Mouse (Mus musculus): ENCODE measurements around the gene Aff4. TPM values are rescaled to one million over a fixed set of nuclear protein-coding genes. Genes with fewer than 3 reads are reported as not detected.
"Not testable (repeated sequence)": the region's sequence is repeated elsewhere in the genome, so short reads cannot be mapped to it uniquely, and the experiment has no call there.

Aff4 gene
- 100 to 1,000 TPM; 141 to 157 TPM for total RNA-seq (2021)

GRCm38 (mm10) chr11:53350291-53351223 is at the start of gene Aff4:
Gene Aff4, plus strand, starts transcription at chr11:53350833.
- peak; percentile 88 for DNase-seq

GRCm38 (mm10) chr11:53301167-53301515 is 49.5 kb upstream of the Aff4 start:
- DNase-seq, result no peak

GRCm38 (mm10) chr11:53304044-53304840 is 46.4 kb upstream of the Aff4 start:
- DNase-seq, result no peak

- DNase-seq, result peak; percentile 45
Measured at GRCm38 (mm10) chr11:53306965-53307364, 43.7 kb upstream of the Aff4 start.

- DNase-seq, result peak; percentile 62
Measured at GRCm38 (mm10) chr11:53307558-53308065, 43.0 kb upstream of the Aff4 start.

- DNase-seq, result peak; percentile 71
Measured at GRCm38 (mm10) chr11:53308251-53308864, 42.3 kb upstream of the Aff4 start.

GRCm38 (mm10) chr11:53308884-53309310 is 41.7 kb upstream of the Aff4 start:
- DNase-seq, result peak; percentile 81

GRCm38 (mm10) chr11:53311385-53311784 is 39.2 kb upstream of the Aff4 start:
- no peak for DNase-seq

GRCm38 (mm10) chr11:53312823-53313222 is 37.8 kb upstream of the Aff4 start:
- DNase-seq, result not testable (repeated sequence)

GRCm38 (mm10) chr11:53314770-53315173 is 35.9 kb upstream of the Aff4 start:
- DNase-seq, result peak; percentile 35

GRCm38 (mm10) chr11:53316996-53317395 is 33.6 kb upstream of the Aff4 start:
- DNase-seq, result no peak

- no peak for DNase-seq
Measured at GRCm38 (mm10) chr11:53318041-53318440, 32.6 kb upstream of the Aff4 start.

GRCm38 (mm10) chr11:53318568-53318967 is 32.1 kb upstream of the Aff4 start:
- not testable (repeated sequence) for DNase-seq

GRCm38 (mm10) chr11:53319867-53320266 is 30.8 kb upstream of the Aff4 start:
- not testable (repeated sequence) for DNase-seq

GRCm38 (mm10) chr11:53324512-53324968 is 26.1 kb upstream of the Aff4 start, which contains the start of gene Zcchc10:
Gene Zcchc10, plus strand, starts transcription at chr11:53324679.
- DNase-seq, result peak; percentile 90

GRCm38 (mm10) chr11:53330325-53330724 is 20.3 kb upstream of the Aff4 start:
- no peak for DNase-seq

- DNase-seq, result no peak
Measured at GRCm38 (mm10) chr11:53331121-53331520, 19.5 kb upstream of the Aff4 start.

- DNase-seq, result no peak
Measured at GRCm38 (mm10) chr11:53332076-53332680, 18.5 kb upstream of the Aff4 start.

- no peak for DNase-seq
Measured at GRCm38 (mm10) chr11:53335505-53336181, 15.0 kb upstream of the Aff4 start.

GRCm38 (mm10) chr11:53336182-53336571 is 14.5 kb upstream of the Aff4 start:
- DNase-seq, result no peak

GRCm38 (mm10) chr11:53336924-53337323 is 13.7 kb upstream of the Aff4 start:
- DNase-seq, result no peak

All from heart, postnatal 4 days (tissue).